In the genomic region with DNA sequence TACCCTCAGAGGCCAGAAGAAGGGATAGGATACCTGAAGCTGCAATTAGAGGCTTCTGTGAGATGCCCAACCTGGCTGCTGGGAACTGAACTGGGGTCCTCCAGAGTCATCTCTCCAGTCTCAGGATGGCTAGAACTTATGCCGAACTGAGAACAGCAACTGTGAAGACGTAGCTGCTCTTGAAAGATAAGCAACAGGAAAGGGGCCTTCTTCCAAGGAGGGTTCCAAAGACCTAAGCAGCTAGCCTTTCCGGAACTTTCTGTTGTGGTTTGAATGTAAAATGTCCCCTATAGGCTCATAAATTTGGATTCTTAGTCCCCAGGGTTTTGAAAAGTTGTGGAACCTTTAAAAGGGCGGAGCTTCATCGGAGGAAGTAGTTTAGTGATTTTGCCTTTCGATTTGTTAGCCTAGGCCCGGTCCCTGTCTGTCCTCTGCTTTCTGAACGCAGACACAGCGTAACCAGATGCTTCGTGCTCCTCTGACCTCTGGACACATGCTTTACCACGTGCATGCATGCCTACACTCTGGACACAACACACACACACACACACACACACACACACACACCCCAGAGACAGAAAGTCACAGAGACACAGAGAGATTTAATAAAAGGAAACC, we compare ENCODE assay signal across 1 mouse cellular context.
TF ChIP-seq lines count a peak whose summit lies in the region.

No protein-coding gene starts in this region.

TF ChIP-seq in MEL, 35 proteins besides CTCF, POLR2A, EP300 and RAD21 (continued from another document):
- TF ChIP-seq BHLHE40 (IDR thresholded peaks at IDR 0.05; ENCODE audit: borderline replicate concordance, low read depth, low read length): no peak
- no peak for TF ChIP-seq SMC3 (IDR thresholded peaks at IDR 0.05; ENCODE audit: low read depth, low read length)
- TF ChIP-seq MAZ (IDR thresholded peaks at IDR 0.05; ENCODE audit: low read depth, low read length): no peak
- TF ChIP-seq SIN3A (IDR thresholded peaks at IDR 0.05; ENCODE audit: low read length): no peak; the same call in 1 of the 2 replicates
- TF ChIP-seq JUND (IDR thresholded peaks at IDR 0.05; ENCODE audit: low read depth, low read length): no peak
- TF ChIP-seq ZC3H11A (IDR thresholded peaks at IDR 0.05; ENCODE audit: low read depth, low read length): no peak
- TF ChIP-seq MYC (IDR thresholded peaks at IDR 0.05; ENCODE audit: low read depth, low read length): peak; percentile 68; the same call in 1 of the 2 replicates
- TF ChIP-seq ZKSCAN1 (IDR thresholded peaks at IDR 0.05; ENCODE audit: low read depth, low read length): no peak
- TF ChIP-seq CHD2 (IDR thresholded peaks at IDR 0.05; ENCODE audit: low read length): no peak
